Mouse (Mus musculus): Measurements from ENCODE around the gene Cnn2. TPM values are rescaled to one million over a fixed set of nuclear protein-coding genes. Genes with fewer than 3 reads are reported as not detected.

Gene Cnn2
- polyA plus RNA-seq, 1 experiment from 2014 or later, result 40.0 TPM

- peaks cover 6% of the 10 kb centered on the region; the same call in 1 of the 2 replicates for H3K4me1 ChIP-seq (ENCODE audit: control insufficient read depth, insufficient read depth, low read length)
- H3K4me3 ChIP-seq (ENCODE audit: low read depth, low read length), result no peak overlapping the region
- H3K27me3 ChIP-seq (replicated peaks; ENCODE audit: control insufficient read depth, insufficient read depth, low read length), result 0 out of 2 replicates have a peak, but pooled peaks cover 2% of the 10 kb centered on the region
- ATAC-seq, result no peak
- 95% methylated on average over 7 of the region's 7 CpGs for WGBS
- H3K4me2 ChIP-seq (ENCODE audit: low read length), result no peak overlapping the region
- no peak overlapping the region for H3K27ac ChIP-seq (ENCODE audit: low read depth, low read length)
- no peak for DNase-seq (ENCODE audit: low spot score)
- H3K9me3 ChIP-seq (replicated peaks; ENCODE audit: control insufficient read depth, low read length), result no peaks in the 10 kb centered on the region
- no peak overlapping the region for H3K9ac ChIP-seq (ENCODE audit: low read length)
- H3K36me3 ChIP-seq (ENCODE audit: control insufficient read depth, insufficient read depth, low read length), result peaks cover 69% of the 10 kb centered on the region
Measured at GRCm38 (mm10) chr10:79964727-79965126, 23.7 kb upstream of the Cnn2 start.

DNA sequence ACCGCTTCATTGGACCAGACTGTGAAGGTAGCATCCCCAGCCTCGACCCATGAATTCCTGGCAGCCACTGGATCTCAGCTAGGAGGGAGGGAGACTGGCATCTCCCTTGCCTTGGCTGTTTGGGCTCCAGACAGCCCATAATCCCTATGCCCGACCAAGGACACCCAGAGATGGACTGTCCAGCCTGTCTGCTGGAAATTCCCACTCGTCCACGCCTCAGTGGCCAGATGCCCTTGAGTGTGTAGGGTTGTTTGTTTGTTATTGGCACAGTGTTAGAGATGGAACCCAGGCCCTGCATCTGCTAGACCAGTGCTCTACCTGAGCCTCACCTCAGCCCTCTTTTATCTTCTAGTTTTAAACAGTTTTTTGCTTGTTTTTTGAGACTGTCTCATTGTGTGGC is 23.1 kb upstream of the Cnn2 start:
- H3K27ac ChIP-seq (ENCODE audit: low read depth, low read length), result no peak overlapping the region
- no peak overlapping the region for H3K4me3 ChIP-seq (ENCODE audit: low read depth, low read length)
- H3K4me1 ChIP-seq (ENCODE audit: control insufficient read depth, insufficient read depth, low read length), result peaks cover 6% of the 10 kb centered on the region; the same call in 1 of the 2 replicates
- WGBS, result 87% methylated on average over 5 of the region's 5 CpGs
- peaks cover 6% of the 10 kb centered on the region; the same call in 1 of the 2 replicates for H3K27me3 ChIP-seq (replicated peaks; ENCODE audit: control insufficient read depth, insufficient read depth, low read length)
- ATAC-seq (no peak), DNase-seq (ENCODE audit: low spot score) (no peak)
- H3K9ac ChIP-seq (ENCODE audit: low read length), result no peak overlapping the region
- H3K36me3 ChIP-seq (ENCODE audit: control insufficient read depth, insufficient read depth, low read length), result peaks cover 69% of the 10 kb centered on the region
- H3K4me2 ChIP-seq (ENCODE audit: low read length), result no peak overlapping the region
- no peaks in the 10 kb centered on the region for H3K9me3 ChIP-seq (replicated peaks; ENCODE audit: control insufficient read depth, low read length)

DNA sequence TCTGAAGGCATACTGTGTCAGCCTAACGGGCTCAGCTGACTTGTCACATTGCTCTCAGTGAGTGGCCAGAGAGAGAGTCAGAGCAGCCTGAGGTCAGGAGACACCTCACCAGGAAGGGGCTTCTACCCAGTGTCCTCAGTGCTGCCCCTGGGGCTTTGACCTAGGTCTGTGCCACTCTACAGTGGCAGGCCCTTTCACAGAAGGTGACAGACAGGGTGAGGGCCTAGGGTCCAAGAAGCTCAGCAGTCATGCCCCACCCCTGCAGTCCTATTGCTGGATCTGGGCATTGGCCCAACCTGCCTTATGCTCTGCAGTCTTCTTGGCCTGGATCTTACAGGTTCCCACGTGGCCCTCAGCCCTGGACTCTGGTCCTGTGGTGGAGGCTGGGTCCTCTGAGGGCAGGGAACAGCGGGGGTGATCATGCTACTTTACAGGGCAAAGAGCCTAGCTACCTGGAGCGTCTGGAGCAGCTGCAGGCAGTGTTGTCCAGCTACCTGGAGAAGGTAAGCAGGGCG is 21.4 kb upstream of the Cnn2 start:
- Histone ChIP-seq H3K27me3 (replicated peaks; ENCODE audit: control insufficient read depth, insufficient read depth, low read length) (peaks cover 21% of the 10 kb centered on the region), H3K4me1 (ENCODE audit: control insufficient read depth, insufficient read depth, low read length) (no peaks in the 10 kb centered on the region; the same call in 1 of the 2 replicates), H3K4me3 (ENCODE audit: low read depth, low read length) (no peak overlapping the region), H3K9ac (ENCODE audit: low read length) (no peak overlapping the region), H3K27ac (ENCODE audit: low read depth, low read length) (no peak overlapping the region), H3K36me3 (ENCODE audit: control insufficient read depth, insufficient read depth, low read length) (peaks cover 63% of the 10 kb centered on the region), H3K4me2 (ENCODE audit: low read length) (no peak overlapping the region), H3K9me3 (replicated peaks; ENCODE audit: control insufficient read depth, low read length) (no peaks in the 10 kb centered on the region)
- DNase-seq (ENCODE audit: low spot score), result no peak
- WGBS, result 89% methylated on average over 5 of the region's 5 CpGs
- ATAC-seq, result no peak

GRCm38 (mm10) chr10:79968181-79968580 is 20.2 kb upstream of the Cnn2 start:
- Histone ChIP-seq H3K9ac (ENCODE audit: low read length) (no peak overlapping the region), H3K9me3 (replicated peaks; ENCODE audit: control insufficient read depth, low read length) (no peaks in the 10 kb centered on the region), H3K4me1 (ENCODE audit: control insufficient read depth, insufficient read depth, low read length) (no peaks in the 10 kb centered on the region; the same call in 1 of the 2 replicates), H3K4me3 (ENCODE audit: low read depth, low read length) (no peak overlapping the region), H3K4me2 (ENCODE audit: low read length) (no peak overlapping the region), H3K27ac (ENCODE audit: low read depth, low read length) (no peak overlapping the region), H3K27me3 (replicated peaks; ENCODE audit: control insufficient read depth, insufficient read depth, low read length) (peaks cover 30% of the 10 kb centered on the region), H3K36me3 (ENCODE audit: control insufficient read depth, insufficient read depth, low read length) (peaks cover 53% of the 10 kb centered on the region)
- DNase-seq (ENCODE audit: low spot score) (no peak), ATAC-seq (no peak)
- WGBS, result 78% methylated on average over 1 of the region's 1 CpGs

GRCm38 (mm10) chr10:79969124-79969568 is 19.2 kb upstream of the Cnn2 start:
- ATAC-seq, result no peak
- H3K4me2 ChIP-seq (ENCODE audit: low read length), result no peak overlapping the region
- DNase-seq (ENCODE audit: low spot score), result no peak
- H3K4me3 ChIP-seq (ENCODE audit: low read depth, low read length), result no peak overlapping the region
- H3K9me3 ChIP-seq (replicated peaks; ENCODE audit: control insufficient read depth, low read length), result no peaks in the 10 kb centered on the region
- H3K36me3 ChIP-seq (ENCODE audit: control insufficient read depth, insufficient read depth, low read length), result peaks cover 45% of the 10 kb centered on the region
- 19% methylated on average over 3 of the region's 3 CpGs for WGBS
- H3K27ac ChIP-seq (ENCODE audit: low read depth, low read length), result no peak overlapping the region
- no peaks in the 10 kb centered on the region; the same call in 1 of the 2 replicates for H3K4me1 ChIP-seq (ENCODE audit: control insufficient read depth, insufficient read depth, low read length)
- no peak overlapping the region for H3K9ac ChIP-seq (ENCODE audit: low read length)
- H3K27me3 ChIP-seq (replicated peaks; ENCODE audit: control insufficient read depth, insufficient read depth, low read length), result peaks cover 30% of the 10 kb centered on the region

DNA sequence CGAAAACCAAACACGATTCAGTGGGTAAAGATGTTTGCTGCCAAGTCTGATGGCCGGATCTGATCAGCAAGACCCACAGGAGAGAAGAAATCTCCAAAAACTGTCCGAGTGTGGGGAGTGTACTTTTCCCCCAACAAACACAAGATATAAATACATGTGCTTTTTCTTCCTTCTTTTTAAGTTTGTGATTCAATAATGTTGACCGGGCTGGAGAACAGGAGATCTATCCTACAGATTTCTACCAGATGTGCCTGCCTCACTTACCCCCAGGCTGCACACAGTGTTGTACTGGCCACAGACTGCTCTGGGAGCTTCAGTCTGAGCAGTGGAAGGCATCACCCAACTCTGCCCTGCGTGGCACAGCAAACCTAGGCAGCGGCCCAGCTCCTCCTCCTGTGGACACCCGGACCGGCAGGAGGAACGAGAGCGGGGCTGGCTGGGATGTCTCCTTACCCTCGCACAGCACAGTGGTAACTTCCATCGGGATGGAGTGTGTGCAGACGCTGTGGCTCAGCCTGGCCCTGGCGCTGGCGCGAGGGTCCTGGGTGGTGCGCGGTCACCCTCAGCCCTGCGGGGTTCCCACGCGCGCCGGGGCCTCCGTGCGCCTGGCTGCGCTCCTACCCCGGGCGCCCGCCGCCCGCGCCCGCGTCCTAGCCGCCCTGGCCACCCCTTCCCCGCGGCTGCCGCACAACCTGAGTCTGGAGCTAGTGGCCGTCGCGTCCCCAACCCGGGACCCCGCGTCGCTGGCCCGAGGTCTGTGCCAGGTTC is 17.8 kb upstream of the Cnn2 start, which contains the start of gene Grin3b:
TSS of gene Grin3b (plus strand) at position 301 of the 768 bp plus-strand sequence.
- peak within 1 kb of the TSS; percentile 23 for H3K4me3 ChIP-seq (ENCODE audit: low read depth, low read length)
- H3K4me2 ChIP-seq (ENCODE audit: low read length), result peak within 1 kb of the TSS; percentile 47
- ATAC-seq, result no peak
- H3K27me3 ChIP-seq (replicated peaks; ENCODE audit: control insufficient read depth, insufficient read depth, low read length), result peaks cover 30% of the 10 kb centered on the region
- H3K9ac ChIP-seq (ENCODE audit: low read length), result peak within 1 kb of the TSS; percentile 49
- peaks cover 41% of the 10 kb centered on the region for H3K36me3 ChIP-seq (ENCODE audit: control insufficient read depth, insufficient read depth, low read length)
- no peak for DNase-seq (ENCODE audit: low spot score)
- no peaks in the 10 kb centered on the region for H3K9me3 ChIP-seq (replicated peaks; ENCODE audit: control insufficient read depth, low read length)
- H3K4me1 ChIP-seq (ENCODE audit: control insufficient read depth, insufficient read depth, low read length), result no peaks in the 10 kb centered on the region; the same call in 1 of the 2 replicates
- WGBS, result 12% methylated on average over 30 of the region's 47 CpGs
- H3K27ac ChIP-seq (ENCODE audit: low read depth, low read length), result no peak within 1 kb of the TSS

DNA sequence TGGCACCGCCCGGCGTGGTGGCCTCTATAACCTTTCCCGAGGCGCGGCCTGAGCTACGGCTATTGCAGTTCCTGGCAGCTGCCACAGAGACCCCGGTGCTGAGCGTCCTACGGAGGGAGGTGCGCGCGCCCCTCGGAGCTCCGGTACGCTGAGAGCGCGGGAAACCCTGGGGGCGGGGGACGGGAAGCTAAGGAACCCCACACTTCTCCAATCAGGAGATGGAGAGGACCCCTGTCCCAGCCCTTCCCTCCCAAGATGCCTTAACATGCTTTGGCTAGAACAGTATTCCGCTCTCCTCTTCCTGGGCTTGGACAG is 17.2 kb upstream of the Cnn2 start:
- no peaks in the 10 kb centered on the region for H3K9me3 ChIP-seq (replicated peaks; ENCODE audit: control insufficient read depth, low read length)
- H3K4me3 ChIP-seq (ENCODE audit: low read depth, low read length), result peak overlapping the region; percentile 23
- no peaks in the 10 kb centered on the region; the same call in 1 of the 2 replicates for H3K4me1 ChIP-seq (ENCODE audit: control insufficient read depth, insufficient read depth, low read length)
- ATAC-seq (no peak), DNase-seq (ENCODE audit: low spot score) (no peak)
- no peak overlapping the region for H3K27ac ChIP-seq (ENCODE audit: low read depth, low read length)
- peak overlapping the region; percentile 49 for H3K9ac ChIP-seq (ENCODE audit: low read length)
- peaks cover 41% of the 10 kb centered on the region for H3K36me3 ChIP-seq (ENCODE audit: control insufficient read depth, insufficient read depth, low read length)
- peaks cover 30% of the 10 kb centered on the region for H3K27me3 ChIP-seq (replicated peaks; ENCODE audit: control insufficient read depth, insufficient read depth, low read length)
- WGBS, result 3% methylated on average over 21 of the region's 21 CpGs
- peak overlapping the region; percentile 47 for H3K4me2 ChIP-seq (ENCODE audit: low read length)

GRCm38 (mm10) chr10:79972831-79973230 is 15.6 kb upstream of the Cnn2 start:
- Histone ChIP-seq H3K4me3 (ENCODE audit: low read depth, low read length) (no peak overlapping the region), H3K27me3 (replicated peaks; ENCODE audit: control insufficient read depth, insufficient read depth, low read length) (peaks cover 30% of the 10 kb centered on the region)
- ATAC-seq, result no peak

GRCm38 (mm10) chr10:79974087-79974486 is 14.3 kb upstream of the Cnn2 start:
- H3K36me3 ChIP-seq (ENCODE audit: control insufficient read depth, insufficient read depth, low read length), result peaks cover 47% of the 10 kb centered on the region

More at GRCm38 (mm10) chr10:79972831-79973230, 15.6 kb upstream of the Cnn2 start:
- H3K36me3 ChIP-seq (ENCODE audit: control insufficient read depth, insufficient read depth, low read length), result peaks cover 41% of the 10 kb centered on the region
- no peaks in the 10 kb centered on the region; the same call in 1 of the 2 replicates for H3K4me1 ChIP-seq (ENCODE audit: control insufficient read depth, insufficient read depth, low read length)
- H3K9me3 ChIP-seq (replicated peaks; ENCODE audit: control insufficient read depth, low read length), result no peaks in the 10 kb centered on the region
- H3K9ac ChIP-seq (ENCODE audit: low read length), result no peak overlapping the region
- H3K27ac ChIP-seq (ENCODE audit: low read depth, low read length), result no peak overlapping the region
- WGBS, result 64% methylated on average over 14 of the region's 14 CpGs
- DNase-seq (ENCODE audit: low spot score), result no peak
- no peak overlapping the region for H3K4me2 ChIP-seq (ENCODE audit: low read length)

More at GRCm38 (mm10) chr10:79974087-79974486, 14.3 kb upstream of the Cnn2 start:
- Histone ChIP-seq H3K9ac (ENCODE audit: low read length) (no peak overlapping the region), H3K4me3 (ENCODE audit: low read depth, low read length) (no peak overlapping the region), H3K9me3 (replicated peaks; ENCODE audit: control insufficient read depth, low read length) (no peaks in the 10 kb centered on the region), H3K4me2 (ENCODE audit: low read length) (no peak overlapping the region), H3K27ac (ENCODE audit: low read depth, low read length) (no peak overlapping the region), H3K27me3 (replicated peaks; ENCODE audit: control insufficient read depth, insufficient read depth, low read length) (peaks cover 30% of the 10 kb centered on the region), H3K4me1 (ENCODE audit: control insufficient read depth, insufficient read depth, low read length) (no peaks in the 10 kb centered on the region; the same call in 1 of the 2 replicates)
- DNase-seq (ENCODE audit: low spot score) (no peak), ATAC-seq (no peak)
- WGBS, result 91% methylated on average over 21 of the region's 21 CpGs
